Mouse (Mus musculus) layer of hippocampus, postnatal 14 days (tissue): Measurements from ENCODE around the gene Ddn. TPM values are rescaled to one million over a fixed set of nuclear protein-coding genes. Genes with fewer than 3 reads are reported as not detected.

Experiments
- DNase-seq, 2 experiments: peaks; one replicate each; pipeline ENCODE4 v3.0.0; 2021 to 2022; ENCODE audit warnings: low spot score in 2 of 2, mixed read lengths in 1 of 2
- long read RNA-seq, 2 experiments: library from polyadenylated mRNA; stranded (forward); transcript quantifications; one replicate each; pipeline ENCODE4 v2.0.0; 2021
- total RNA-seq, 2 experiments: library from RNA; stranded (reverse); gene quantifications; 2 replicates each; pipeline ENCODE4 v1.2.3; 2021

Gene Ddn
- 100 to 1,000 TPM; 747 to 793 TPM for total RNA-seq
- long read RNA-seq, experiment 1, transcript Ddn-201 (2 exons, 3,745 nt): major isoform, 8 of 331 reads
- long read RNA-seq, experiment 1, partial matches to known transcripts: 0 of 331 reads
- long read RNA-seq, experiment 1, other reads (novel, unspliced or antisense): 322 of 331 reads
- long read RNA-seq, experiment 2, transcript Ddn-201 (2 exons, 3,745 nt): major isoform, 22 of 388 reads
- long read RNA-seq, experiment 2, partial matches to known transcripts: 0 of 388 reads
- long read RNA-seq, experiment 2, other reads (novel, unspliced or antisense): 366 of 388 reads

DNA sequence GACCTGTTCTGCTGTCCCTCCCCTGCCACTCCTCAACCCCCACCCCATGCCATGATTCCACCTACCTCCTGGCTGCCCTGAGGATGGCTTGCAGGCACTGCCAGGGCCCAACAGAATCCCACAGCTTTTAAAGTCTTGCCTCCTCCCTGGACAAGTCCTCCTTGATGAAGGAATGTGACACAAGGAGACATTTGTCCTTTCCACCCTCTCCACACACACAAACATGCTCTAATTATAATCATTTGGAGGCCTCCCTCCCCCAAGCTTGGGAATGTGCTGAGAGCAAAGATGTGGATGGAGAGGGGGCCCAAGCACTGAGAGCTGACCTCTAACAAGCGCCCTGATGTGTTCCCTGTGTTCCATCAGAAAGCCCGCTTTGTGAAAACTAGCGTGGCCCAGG, at the start of gene Ddn:
TSS of gene Ddn (minus strand) at position 101 of the 400 bp plus-strand sequence.
- DNase-seq: no peak

DNA sequence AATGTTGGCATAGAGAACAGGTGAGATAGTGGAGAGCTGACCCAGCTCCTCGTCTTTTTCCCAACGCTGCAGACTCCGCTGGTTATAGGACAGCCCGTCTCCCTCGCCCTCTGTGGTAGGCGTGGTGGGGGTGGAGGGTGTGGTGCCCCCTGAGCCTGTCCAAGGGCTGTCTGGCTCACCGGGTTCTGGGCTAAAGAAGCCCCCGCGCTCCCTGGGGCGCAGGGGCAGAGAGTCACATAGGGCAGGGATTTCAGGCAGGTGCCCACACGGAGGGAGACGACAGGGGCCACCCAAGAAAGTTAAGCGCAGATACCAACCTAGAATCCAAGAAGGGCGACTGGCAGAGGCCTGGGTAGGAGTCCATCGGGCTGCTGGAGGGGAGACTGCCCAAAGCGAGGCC, 44.9 kb upstream of the Ddn start:
- DNase-seq: no peak

DNA sequence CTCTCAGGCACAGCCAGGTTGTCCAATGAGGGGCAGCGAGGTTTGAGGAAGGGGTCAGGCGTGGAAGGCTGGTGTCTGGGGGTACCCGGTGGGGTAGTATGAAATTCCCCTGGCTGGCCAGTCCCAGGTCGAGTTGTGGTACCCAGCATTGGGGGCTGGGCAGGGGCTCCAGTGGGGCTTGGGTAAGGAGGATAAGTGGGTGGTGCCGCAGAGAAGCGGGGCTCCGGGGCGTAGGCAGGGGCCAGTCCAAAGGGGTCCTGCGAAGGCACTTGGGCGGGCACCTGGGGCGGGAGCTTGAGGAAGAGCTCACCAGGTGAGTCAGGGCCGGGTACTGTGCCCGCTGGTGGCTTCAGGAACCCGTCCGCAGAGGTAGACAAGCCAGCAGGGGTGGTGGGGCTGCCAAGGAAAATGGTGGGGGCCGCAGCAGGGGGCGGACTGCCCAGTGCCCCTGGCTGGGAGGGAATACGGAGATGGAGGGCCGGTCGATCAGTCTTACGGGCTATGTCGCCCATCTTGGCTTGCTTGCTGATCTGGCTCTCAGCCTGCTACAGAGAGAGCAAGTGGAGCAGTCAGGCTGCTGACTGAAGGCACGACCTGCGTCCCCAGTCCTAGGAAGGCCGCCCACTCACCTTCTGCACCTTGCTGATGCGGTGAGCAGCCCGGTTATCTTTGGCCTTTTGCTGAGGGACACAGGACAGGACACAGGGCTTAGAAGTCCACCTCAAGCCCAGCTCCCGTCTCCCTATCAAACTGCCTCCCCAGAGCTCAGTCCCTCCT, 44.1 kb upstream of the Ddn start:
- no peak for DNase-seq

DNA sequence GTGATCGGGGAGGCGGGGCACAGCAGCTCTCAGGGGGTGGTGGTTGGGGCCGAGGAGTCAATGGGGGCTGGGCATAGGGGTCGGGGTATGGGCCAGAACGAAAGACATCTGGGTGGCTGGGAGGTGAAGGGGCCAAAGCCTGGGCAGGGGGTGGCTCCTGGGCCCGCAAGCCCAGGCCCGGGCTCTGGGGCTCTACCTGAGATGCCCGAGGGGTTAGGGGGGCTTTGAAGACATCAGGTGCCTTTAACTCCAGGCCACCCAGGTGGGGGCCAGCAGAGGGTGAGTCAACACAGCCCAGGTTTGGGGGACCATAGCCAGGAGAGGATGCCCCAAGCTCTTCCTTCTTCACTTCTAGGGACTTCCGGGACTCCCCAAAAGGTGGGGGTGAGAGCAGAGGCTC, 43.4 kb upstream of the Ddn start:
- no peak for DNase-seq

DNA sequence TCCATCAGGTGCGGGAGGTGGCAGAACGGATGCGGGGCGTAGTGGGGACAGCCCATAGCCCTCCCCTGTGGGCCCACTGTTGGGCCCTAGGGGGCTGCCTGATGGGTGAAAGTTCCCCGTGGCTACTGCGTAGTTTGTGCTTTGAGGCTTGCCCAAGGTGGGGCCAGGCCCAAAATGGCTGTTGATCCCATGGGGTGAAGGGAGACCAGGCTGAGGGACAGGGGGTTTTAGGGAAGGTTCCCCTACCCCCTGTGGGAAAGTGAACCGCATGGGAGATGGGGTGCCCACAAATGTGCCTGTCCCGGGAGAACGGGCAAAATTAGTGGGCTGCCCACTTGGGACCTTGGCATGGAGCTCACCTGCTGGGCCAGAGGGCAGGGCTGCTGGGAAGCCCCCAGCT, 42.8 kb upstream of the Ddn start:
- no peak for DNase-seq

DNA sequence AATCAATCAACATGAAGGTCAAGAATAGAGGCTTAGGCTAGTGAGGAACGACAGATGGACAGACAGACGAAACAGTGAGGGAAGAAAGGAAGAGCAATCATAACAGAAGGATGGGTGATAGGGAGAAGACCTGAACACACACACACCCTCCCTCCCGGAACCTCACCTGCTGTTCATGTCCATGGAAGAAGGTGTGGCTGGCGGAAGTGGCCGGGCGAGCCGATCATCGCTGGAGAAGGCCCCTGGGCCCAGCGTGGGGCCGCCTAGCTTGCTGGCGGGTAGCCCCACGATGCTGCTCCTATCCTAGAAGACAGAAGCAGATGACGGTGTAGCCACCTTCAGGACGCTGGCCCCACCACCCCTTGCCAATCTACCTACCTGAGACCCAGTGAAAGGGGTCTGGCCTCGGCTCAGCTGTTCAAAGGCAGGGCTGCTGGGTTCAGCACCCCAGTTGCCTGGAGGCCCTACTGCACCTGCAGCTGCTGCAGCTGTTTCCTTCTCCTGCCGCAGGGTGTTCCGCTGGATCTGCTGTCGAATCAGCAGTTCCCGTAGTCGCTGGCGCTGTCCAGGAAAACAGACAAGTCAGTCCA, 42.0 kb upstream of the Ddn start:
- DNase-seq: no peak

DNA sequence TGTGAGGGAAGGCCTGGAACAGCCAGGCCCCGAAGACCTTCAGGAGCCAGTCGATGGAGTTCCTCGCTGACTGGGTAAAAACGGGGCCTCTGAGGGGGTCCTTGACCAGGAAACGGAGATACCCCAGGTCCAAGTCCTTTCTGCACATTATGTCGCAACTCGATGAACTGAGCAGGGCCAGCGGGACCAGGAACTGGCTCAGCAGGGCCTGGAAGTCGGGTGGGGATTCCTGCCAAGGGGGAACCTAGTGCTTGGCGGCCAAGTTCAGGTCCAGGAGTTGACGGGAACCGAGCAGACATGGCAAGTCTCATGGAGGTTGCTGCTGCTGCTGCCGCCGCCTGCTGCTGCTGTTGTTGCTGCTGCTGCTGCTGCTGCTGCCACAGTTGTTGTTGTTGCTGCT, 41.4 kb upstream of the Ddn start:
- no peak for DNase-seq

DNA sequence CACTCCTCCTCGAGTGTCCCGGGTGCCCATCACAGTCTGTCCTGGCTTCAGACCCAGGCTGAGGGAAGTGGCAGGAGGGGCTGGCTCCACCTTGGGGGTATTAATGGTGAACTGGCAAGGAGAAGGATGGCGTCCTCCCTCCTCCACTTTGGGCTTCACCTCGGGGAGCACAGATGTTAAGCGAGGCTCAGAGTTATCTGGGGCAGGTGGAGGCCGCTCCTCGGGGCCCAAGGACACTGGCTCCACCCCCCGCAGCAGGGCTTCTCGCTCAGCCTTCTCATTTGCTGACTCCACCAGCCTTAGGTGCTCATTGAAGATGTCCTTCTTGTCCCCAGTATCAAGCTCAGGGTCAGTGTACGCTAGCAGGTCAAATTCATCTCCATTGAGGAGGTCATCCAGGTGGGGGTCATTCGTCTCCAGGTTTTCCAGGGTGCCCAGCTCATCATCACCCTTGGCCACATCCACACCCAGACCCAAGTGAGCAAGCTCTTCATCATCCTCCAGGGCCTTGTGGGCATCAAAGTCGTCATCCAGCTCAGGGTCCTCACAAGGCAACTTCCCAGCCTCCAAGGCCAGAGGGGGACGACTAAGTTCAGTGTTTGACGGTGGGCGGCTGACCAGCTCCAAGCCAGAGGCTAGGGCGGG, 40.8 kb upstream of the Ddn start:
- DNase-seq: no peak

DNA sequence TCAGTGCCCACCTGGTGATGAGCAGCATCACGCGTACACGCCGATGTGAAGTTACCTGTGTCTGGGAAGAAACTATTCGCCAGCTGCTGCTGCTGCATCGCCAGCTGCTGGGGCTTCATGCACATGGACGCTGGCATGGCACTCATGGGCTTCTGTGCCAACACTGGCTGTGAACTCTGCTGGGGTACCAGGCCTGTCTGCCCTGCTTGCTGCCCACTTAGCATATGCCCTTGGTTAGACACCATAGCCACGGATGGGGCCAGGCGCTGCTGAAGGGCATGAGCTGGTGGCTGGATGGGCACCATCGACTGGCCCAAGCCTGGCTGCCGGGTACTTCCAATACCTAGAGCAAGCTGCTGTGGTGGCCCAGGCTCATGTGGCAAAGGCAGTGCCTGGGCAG, 39.9 kb upstream of the Ddn start:
- no peak for DNase-seq

DNA sequence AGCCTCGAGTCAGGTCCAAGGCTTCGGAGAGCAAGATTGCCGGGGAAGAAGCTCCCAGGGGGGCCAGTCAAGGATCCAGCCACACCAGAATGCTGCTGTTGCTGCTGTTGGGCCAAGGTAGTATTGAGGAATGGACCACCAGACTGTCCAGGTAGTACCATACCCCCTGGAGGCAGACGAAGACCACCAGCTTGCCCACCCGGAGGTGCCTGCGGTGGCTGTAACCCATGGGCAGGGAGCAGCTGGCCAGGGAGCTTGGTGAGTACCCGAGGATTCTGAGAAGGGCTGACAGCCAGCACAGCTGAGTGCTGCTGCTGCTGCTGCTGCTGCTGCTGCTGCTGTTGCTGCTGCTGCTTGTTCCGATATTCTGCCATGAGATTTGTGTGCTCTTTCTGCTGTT, 36.9 kb upstream of the Ddn start:
- DNase-seq: no peak

DNA sequence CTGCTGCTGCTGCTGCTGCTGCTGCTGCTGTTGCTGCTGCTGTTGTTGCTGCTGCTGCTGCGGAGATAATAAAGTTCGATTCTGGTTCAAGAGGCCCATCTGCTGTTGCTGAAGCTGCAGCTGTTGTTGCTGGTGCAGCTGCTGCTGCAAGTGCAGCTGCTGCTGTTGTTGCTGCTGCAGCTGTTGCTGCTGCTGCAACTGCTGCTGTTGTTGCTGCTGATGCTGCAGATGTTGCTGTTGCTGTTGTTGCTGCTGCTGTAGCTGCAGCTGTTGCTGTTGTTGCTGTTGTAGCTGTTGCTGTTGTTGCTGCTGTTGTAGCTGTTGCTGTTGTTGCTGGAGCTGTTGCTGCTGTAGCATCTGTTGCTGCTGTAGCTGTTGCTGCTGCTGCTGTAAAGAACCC, 35.9 kb upstream of the Ddn start:
- no peak for DNase-seq

DNA sequence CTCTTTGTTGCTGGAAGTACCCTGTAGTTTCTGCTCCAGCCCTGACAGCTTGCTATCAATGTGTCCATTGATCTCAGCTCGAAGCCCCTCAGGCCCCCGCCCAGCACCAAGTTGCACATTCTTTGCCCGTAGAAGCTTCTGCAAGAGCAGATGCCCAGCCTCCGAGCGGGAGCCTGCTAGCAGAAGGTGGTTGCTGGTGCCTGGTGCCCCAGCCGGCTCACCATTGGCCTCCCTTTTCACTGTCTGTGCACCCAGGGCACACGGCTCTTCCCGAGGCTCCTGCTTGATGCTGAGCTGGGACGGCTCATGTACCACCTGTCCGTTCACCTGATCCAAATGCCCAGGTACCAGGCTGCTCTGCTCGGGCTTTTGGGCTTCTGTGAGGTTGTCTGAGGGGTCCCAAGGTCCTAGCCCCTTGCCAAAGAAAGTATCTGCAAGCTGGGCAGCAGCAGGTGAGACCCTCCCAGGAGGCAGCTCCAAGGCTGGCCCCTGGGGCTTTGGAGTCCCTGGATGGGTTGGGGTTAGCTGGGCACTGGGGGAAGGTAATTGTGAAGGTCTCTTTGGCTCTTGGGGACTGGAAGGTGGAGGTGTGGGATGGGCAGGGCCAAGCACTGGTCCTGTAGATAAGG, 34.4 kb upstream of the Ddn start:
- DNase-seq: no peak

DNA sequence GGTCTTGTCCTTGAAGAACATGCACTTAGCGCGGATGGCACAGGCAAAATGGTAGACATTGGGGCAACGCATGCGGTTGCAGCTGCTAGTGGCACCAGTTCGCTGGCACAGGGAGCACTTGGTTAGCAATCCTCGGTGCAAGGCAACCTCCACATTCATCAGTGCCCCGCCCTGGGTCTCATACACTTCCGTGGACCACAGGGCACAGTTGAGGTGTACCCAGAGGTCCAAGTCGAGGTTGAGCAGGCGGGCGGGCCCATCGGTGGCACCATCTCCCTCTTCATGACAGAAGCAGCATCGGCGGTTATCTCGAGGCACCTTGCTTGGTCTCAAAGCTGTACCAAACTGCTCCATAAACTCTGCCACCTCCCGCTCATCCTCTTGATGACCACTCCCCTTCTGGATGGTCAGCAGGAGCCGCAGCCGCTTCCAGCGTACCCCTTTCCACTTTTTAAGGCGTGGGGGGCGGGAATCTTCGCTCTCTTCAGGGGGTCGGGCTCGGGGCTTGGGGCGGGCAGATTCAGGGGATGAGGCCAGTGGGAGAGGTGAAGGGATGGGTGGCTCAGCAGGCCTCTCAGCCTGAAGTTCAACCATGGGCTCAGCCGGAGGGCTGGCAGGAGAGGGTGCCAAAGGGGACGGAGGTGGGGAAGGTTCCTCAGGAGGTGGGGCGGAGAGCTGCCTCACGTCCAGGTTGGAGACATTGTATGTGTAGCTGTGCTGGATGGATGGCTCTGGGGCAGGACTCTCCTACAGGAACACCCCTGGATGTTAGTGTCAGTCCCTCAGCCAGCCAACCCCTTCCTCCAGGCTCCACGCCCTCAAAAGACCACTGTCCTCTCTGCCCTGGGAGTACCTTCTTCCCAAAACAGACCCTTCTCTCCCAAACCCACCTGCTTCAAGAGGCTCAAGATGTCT, 30.6 kb upstream of the Ddn start:
- no peak for DNase-seq

DNA sequence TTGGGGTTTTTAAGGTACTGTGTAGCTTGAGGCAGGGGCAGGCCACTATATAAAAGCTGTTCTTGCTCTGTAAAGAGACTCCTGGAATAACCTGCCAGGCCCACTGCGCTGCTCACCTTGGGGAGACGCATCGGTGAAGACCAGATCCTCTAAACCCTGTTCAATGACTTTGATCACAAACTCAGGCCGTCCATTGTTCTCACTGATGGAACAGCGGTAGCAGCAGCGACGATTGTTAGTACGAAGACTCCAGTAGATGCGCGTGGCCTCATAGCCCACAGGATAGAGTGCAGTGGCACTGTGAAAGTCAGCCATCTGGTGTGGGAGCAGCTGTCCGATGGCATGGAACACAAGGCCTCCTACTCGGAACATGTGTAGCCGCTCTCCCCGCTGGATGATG, 29.9 kb upstream of the Ddn start:
- DNase-seq: no peak

DNA sequence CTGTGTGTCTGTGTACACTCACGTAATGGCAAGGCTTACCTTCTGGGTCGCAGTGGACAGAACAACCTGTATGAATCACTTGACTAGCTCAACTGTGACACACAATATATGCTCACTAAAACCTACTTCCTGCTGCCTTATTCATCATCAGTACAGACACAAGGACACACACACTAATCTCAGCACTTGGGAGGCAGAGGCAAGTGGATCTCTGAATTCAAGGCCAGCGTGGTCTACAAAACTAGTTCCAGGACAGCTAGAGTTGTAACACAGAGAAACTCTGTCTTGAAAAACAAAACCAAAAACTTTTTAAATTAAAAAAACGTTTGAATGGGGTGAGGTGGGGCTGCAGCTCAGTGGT, 28.4 kb upstream of the Ddn start:
- no peak for DNase-seq

DNA sequence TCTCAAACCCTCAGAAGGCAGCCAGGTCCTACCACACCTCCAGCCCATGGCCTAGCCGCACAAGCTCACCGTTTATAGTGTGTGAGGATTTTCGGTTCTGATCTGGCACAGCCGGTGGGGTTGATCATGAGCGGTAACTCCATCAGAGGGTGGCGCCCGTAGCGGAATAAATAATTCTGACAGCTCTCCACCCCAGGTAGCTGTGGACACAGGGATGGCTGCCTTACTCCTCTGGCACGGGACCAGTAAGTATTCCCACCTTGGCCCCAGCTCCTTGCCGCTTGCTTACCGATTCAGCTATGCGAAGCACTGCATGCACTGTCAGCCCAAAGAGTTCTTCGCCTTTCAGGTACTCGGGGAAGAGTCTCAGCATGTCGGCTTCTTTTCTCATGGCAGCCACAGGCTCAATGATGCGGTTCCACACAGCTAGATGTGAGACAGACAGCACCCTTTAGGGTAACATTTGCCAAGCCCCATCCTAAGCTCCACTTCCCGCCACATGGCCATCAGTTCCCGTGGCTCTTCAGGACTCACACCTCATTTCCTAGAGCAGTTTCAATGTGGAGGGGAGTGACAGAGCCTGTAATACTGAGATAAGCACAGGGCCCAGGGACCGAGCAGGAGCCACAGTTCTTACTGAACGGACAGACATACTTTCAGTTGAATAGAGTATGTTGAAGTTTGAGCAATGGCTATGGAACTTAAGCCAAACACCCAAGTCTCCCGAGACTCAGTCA, 27.9 kb upstream of the Ddn start:
- no peak for DNase-seq

DNA sequence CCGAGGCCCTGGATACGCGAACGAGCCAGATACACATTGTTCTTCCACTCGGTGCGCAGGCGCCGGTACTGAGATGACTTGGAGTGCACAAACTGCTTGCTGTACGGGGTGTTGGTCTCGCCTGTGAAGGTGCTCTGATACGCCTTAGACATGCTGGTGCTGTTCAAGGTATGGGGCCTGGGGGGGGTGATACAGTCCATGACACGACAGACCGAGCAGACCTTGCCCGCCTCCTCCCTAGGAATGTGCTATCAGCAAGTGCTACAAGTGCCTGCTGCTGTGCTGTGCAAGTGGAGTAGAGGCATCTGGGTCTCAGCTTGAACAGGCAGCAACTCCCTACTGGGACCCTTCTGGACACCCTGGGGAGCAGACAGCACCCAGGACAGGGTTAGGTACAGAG, 26.0 kb upstream of the Ddn start:
- DNase-seq: no peak

DNA sequence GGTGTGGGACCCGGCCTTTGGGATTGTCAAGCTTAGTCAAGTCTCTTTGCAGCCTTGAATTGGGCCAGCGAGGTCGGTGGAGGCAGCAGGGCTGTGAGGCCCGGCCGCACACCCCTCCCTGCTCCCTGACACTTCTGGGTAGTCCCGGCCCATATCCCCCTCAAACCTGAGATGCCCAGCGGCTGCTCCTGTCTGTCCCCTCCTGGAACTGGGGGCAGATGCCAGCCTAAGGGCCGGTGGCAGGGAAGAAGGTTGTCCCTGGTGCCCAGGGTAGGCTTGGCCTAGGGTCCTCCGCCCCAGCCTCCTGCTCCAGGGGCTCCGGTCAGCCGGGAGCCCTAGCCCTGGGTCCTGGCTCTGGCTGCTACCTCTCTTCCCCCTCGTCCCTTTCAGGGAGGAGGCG, 24.8 kb upstream of the Ddn start:
- DNase-seq: no peak

DNA sequence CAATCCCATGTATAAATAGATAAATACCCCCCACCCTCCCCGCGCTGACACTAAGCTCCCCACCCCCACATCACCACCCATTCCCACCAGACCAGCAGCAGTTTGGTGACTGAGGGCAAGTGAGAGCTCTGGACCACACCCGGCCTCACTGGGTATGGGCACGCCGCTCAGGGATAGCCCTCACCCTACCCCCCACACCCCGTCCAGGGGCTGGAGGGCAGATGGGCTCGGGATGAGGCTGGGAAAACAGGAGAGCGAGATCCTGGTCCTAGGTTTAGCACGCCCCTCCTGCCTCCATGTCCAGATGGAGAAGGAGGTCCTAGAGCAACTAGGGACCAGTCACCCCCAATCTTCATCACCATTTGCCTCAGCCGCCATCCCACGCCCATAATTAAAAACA, 24.0 kb upstream of the Ddn start:
- no peak for DNase-seq
